Mouse (Mus musculus) ES-CJ7 (cell line): ENCODE results near the gene Stk11.
"Not testable (repeated sequence)": the region's sequence is repeated elsewhere in the genome, so short reads cannot be mapped to it uniquely, and the experiment has no call there.

Experiments
- DNase-seq: peaks from one replicate; pipeline ENCODE4 v3.0.0; 2011; ENCODE audit warnings: low read depth, low spot score

The Stk11 gene

DNA sequence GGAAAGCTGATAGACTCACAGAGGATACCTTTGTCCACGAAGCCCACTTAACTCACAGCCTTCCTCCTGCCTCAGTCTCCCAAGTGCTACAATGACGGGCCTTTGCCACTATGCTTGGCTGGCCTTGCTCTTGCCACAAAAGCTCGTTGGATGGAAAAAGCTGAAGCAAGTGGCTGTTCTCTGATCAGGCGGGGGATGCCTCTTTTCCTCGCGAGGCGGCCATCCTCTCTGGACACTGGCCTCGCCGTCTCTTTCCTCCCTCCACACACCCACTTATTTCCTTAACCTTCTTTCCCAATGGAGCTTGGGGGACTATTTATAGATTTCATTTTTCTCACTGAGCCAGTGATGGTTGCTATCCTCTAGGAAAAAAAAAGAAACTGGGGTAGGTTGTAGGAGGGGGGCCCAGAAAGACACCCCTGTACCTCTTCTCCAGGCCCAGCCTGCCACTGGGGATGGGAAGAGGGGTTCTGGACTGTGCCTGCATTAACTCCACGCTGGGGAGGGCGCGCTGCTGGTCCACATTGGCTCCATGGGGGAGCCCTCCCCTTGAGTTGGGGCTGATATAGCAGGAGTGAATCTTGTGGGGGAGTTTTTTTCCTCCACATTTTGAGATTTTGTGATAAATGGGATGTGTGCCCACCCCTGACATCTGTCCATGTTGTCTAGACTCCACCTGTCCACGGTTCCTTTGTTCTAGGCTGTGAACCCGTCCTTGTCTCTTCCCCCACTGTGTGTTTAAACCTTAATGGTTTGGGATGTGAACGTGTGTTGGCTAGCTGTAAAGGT, 41.7 kb downstream of the Stk11 start:
- no peak for DNase-seq

DNA sequence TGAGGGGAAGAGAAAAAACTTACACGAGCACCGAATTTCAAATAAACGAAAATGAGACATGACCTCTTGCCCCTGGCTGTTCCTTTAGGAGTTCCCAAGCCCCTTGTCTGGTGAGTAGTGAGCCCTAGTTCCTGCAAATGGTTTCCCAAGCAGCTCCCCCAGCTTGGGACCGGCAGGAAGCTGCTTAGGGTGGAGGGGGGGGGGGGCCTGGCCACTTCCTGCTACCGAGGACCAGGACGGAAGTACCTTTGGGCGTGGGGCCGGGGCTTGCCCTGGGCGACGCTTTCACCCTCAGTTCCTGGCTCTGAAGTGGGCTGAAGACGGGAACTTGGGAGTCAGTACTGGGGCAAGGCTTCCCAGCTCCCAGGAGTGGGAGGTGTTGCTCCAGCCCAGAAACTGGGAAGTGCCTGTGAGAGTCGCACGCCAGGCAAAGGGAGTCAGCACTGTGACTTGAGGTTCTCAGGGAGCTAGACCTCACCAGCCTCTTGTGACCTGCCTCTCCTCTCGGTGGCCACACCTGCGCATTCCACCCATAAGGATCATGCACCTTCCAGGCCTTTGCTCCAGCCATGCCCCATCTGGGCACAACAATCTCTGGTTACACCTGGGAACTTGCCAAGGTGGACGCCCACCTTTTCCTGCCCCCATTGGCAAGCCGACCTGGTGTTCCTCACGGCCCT, 42.8 kb downstream of the Stk11 start:
- peak; percentile 66 for DNase-seq

DNA sequence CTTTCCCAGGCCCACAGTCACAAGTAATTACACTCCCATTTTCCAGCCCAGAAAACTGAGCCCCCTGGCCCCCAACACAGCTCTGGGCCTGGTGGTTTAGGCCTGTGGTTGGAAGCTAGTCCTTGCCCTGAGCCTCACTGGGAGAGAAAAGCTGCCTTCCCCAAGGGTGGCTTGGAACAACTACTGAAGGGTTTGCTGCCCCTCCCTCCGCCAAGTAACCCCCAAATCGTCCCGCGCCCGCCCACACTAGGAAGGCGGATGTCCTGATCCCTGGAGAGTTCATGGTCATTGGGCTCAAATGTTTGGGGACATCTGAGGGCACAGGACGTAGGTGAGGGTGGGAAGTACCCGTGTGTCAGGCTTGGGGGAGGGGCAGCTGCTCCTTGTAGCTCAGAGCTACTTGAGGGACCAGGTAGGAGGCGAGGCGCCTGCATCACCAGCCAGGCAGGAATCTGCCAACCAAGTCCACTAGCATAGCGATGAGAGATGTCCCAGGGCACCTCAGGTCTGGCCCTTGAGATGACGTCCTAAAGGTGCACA, 43.5 kb downstream of the Stk11 start:
- peak; percentile 68 for DNase-seq

DNA sequence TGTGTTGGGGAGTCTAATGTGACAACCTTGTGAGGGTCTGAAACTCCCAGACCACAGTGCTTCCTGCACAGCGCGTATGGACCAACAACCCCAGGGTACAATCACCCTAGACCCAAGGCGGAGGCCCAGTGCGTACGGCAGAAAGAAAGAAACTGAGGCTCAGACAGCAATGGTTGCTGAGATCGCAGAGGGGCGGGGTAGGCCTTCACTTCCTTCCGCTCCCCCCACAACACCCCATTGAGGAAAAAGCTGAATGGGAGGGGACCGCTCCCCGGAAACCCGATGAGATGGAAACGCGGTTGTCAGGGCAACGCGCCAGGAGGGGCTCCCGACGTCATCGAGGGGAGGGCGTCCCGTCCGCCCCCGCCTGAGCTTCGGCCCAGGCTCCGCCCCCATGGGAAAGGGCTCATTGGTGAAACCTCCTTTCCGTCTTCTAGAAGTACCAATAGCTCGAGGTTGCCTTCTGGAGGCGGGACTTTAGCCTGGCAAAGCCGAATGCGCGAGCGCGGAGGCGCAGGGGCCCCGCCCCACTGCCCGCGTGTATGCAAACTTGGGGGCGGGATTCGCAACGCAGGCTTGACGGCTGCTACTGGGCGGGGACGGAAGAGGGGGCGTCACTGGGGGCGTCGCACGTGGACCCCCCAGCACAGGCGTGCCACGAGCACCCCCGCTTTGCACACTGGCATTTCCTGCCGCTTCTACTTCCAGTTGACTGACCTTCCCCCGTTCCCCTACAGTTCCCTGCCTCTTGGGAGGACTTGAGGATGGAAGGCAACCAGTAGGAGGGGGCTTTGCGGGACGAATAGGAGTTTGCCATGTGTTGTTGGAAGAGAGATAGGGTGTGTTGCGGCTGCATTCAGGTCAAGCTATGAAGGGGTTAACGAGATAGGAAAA, 44.2 kb downstream of the Stk11 start:
- DNase-seq: peak; percentile 98

DNA sequence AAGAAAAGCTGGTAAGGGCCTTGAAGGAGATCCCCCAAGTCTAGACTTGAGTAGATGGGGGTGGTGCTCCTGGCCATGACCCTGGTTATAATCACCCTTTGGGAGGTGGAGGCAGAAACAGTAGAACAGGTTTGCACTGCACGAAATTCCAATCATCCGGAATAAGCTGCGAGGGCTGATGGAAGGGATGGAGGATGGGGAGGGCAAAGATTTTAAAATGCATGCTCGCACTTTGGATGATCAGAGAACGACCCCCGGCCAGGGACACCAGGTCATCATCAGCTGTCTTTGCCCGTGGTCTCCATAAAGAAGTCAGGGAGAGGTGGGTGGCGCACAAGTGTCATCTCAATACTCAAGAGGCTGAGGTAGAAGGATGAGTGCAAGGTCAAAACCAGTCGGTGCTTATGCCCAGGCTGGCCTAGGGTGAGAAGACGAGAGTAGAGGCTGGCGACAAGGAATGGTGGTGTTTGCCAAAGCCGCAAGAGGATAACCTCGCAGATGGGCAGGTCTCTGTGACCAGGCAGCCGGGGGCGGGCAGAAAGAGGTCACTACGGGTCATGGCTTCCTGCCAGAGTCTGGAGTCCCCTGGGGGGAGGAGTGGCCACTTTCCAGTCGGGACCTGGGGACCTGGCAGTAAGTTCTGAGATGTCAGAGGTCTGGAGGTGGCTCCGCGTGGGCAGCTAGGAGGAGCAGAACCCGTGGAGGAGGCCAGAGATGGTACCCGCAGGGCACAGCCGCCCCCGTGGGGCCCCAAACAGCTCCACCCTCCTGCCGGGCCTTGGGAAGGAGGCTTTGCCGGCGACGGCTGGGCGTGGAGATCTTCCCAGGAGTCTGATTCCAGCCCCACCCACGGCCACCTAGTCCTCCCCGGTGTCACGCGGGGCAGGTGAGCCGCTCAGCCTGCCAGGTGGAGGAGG, 45.1 kb downstream of the Stk11 start:
- DNase-seq: peak; percentile 75

DNA sequence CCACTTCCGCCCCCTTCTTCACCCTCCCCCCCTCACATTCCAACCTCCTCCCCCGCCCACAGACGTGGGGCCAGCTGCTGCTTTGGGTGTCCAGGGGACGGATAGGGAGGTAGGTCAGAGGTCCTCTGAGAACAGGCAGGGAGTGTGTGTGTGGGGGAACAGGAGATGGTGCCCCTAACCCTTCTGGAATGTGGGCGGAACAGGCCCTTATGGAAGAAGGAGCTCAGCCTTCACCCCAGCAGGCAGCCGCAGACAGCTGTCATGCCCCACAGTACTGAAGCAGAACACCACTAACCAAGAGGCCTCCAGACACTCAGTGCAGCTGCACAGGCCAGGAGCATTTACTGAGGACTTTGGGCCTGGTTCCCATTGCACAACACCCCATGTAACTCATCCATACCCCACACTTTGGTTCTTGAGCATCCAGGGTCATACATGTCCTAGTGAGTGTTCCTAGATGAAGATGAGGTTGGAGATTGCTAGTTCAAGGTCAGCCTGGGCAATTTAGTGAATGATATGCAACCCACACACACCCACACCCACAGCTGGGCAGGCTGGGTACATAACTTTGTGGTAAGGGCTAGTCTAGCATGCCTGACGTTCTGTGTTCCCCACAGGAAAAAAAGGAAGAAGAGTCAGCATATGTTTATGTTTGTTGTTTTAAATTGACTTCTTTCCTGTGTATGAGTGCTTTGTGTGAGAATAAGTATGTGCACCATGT, 46.1 kb downstream of the Stk11 start:
- peak; percentile 69 for DNase-seq

DNA sequence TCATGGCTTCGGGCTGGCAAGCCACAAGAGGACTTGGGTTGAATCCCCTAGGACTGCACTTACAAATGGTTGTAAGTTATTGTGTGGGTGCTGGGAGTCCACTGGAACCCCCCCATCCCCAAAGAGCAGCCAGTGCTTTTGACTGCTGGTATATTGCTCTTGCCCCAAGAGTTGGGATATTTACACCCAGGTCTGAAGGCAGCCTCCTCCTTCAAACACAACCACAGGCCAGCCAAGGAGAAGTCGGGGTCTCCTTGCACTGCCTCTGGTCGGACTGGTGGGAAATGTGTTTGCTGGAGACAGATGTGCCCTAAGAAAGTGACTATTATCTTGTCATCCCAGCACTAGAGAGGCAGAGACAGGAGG, 46.6 kb downstream of the Stk11 start:
- DNase-seq: no peak

DNA sequence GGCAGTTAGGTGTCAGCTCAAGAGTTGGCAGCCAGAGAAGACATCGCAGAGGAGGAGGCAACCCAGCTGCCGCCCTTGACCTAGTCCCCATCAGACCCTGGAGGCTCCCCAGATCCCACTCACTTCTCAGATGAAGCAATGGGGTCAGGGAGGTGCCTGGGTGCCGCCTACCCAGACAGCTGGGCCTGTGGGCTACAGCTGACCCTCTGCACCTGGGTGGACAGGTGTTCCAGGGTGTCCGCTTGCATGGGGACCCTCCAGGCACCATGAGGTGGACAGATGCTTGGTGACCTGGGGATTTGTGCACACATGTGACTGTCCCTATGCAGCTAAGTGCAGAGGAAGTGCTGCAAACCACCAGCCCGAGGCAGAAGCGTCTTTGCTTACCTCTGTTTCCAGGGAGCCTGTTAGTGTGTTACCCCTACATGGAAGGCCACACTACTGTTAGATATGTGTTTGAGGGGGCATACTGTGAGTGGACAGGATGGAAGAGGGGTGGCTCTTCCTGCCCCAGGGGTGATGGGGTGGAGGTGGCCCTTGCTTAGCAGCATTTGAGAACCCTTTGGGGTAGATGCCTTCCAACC, 47.2 kb downstream of the Stk11 start:
- no peak for DNase-seq

DNA sequence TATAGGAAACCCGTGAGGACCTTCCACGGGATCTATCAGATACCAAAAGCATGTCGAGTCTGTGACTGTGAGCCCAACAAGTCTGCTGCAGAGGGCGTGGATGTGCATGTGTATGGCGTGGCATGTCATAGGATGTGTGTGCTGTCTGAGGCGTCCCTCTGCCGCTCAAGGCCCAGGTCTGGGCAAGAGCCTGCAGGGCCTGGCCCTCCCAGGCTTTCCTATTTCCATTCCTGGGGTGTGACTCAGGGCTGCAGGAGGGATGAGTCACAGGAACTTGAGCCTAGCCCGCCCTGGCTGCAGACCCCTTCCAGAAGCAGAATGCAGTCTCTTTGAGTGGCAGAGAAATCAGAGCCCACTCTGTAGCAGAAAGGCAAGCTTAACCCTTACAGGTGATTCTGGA, 48.1 kb downstream of the Stk11 start:
- no peak for DNase-seq

DNA sequence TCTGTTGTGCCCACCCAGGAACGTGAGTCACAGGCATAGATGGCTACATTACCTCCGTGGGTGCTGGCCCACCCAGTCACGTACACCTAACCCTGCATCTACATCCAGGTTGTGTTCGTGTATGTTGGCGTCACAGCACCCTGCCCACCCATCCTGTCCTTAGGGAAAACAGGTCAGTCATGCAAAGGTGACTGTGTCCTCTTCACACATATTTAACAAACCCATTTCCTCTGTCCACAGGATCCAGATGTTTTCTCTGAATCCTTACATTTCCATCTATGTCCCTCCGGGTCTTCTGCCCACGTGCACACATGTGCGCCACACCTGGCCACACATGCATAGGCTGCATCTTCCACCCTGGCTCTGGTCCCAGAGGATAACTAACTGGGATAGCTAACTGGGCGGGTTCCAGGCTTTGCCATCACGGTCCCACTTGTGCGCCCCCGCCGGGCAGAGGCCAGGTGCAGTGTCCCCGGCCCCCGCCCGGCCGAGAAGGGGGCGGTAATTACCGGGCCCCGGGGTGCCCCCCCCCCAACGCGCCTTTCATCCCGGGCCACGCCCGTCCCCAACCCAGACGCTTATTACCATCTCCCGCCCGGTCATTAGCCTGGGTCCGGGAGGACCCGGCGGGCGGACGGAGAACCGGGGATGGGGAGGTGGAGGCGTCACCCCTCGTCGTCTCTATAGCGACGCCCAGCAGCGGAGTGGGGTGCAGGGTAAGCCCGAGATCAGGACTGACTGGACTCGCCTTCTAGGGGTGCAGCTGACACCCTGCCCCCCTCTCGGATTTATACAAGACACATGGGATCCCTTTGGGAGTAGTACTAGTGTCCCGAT, 48.8 kb downstream of the Stk11 start:
- no peak for DNase-seq

DNA sequence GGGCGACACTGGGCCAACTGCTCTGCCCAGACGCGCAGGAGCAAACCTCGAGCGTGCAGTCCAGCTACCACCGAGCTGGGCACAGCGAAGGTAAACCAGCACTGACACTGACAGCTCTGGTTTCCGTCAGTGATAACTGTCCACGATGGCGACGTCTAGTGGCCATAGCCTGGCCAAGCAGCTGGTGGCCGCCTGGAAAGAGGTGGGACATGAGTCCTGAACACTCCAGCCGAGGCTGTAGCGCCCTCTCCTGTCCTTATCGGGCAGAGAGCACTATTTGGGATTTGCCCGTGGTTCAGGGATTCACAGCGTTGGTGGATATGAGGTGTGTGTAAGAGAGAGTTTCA, 49.4 kb downstream of the Stk11 start:
- DNase-seq: peak; percentile 94

DNA sequence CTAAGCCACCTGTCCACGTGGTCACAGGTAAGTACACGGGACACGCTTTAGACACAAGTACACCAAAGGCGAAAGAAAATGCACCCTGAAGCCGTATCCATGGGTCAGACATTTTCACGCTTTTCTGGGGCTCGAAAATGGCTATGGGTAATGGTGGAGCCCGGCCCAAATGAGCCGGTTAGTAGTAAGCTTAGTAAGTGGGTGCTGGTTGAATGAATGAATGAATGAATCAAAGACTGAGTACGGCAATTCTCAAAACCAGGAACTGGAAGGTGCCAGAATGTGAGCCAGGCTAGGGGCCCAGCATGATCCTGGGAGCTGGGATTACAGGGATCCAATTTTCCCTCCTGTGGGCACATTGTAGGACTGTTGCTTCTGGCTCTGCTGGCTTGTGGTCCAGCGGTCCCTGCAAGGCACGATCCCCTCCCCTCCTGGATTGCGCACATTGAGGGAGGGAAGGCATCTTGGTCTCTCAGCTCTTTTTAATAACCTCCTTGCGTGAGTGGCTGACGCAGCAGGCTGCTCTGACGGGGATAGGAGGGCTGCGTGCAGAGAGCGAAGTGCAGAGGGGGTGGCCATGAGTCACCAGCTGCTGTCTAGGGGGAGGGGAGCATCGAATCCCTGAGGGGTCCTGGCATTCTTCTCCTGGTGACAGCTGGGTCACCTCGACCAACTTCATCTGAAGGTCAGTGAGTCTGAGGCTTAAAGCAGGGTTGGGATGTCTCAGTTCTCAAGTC, 50.0 kb downstream of the Stk11 start, which contains the start of gene Cirbp:
Gene Cirbp (plus strand): TSS at position 594 of the 737 bp plus-strand sequence.
- no peak for DNase-seq

DNA sequence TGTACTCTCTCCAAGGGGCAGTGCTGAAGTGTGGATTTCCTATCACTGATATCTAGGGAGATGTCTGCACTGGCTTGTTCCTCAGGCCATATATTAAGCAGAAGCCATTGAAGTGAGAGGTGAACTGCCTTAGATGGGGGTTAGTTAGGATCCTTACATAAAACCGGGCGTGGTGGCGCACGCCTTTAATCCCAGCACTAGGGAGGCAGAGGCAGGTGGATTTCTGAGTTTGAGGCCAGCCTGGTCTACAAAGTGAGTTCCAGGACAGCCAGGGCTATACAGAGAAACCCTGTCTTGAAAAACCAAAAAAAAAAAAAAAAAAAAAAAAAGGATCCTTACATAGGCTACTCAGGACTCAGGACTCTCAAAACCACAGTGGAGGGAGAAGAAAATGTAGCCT, 50.5 kb downstream of the Stk11 start:
- DNase-seq: not testable (repeated sequence)

DNA sequence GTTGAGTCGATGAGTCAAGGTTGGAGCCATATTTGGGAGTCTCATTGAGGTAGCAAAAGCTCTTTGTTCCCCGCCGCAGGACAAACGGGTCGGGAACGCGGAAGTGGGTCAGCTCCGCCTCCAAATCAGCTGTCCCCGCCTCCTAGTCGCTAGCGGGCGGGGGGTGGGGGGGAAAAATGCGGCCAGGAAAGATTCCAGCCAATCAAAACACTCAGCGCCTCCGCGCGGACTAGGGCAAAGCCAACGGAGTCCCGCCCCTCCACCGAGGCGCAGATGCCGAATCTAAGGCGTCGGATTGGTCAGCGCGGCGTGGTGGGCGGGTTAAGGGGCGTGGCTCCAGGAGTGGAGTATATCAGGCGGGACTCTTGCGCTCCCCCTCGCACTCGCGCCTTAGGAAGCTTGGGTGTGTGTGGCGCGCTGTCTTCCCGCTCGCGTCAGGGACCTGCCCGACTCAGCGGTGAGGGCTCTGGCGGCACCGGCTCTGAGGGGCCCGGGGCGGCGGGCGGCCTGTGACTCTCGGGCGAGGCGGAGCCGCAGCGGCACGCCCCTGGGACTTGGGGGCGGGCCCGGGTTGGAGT, 51.9 kb downstream of the Stk11 start:
- peak; percentile 98 for DNase-seq

DNA sequence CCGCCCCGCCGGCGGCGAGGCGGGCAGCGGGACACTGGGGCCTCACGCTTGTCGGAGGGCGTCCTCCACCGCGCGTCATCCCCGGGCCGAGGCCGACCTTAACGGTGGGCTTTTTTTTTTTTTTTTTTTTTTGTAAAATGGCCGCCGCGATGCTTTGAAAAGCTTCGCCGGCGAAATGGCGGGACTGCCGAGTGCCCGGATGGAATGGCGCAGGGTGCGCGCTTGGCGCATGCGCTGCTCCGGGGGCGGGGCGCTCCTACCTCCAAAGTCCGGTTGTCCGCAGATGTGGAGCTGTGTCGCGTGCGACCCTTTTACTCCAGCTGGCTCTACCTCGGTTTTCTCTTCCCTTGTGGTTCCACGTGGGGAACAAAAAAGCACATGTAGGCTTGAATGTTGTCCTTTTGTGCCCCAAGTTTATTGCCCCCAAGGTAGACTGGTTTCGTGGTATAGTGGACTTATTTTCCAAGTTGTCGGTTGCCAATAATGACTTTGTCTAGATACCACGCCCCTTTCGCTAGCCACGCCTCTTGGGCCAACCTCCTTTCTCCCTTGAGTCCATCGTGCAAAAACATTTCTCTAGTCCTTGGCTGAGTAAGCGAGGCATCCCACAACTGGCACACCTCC, 52.5 kb downstream of the Stk11 start:
- DNase-seq: peak; percentile 96

DNA sequence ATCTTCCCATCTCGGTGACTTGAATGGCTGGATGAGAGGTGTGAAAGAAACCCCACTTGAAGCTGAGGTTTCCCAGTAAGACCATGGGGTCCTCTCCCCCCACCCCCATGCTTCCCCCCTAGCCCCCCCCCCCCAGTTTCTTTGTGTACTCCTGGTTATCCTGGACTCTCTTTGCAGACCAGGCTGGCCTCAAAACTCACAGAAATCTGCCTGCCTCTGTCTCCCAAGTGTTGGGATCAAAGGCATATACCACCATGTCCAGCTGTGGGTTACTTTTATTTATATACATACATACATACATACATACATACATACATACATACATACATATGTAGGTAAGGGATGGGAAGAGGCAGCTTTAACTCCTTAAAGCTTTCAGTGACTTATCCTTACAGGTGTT, 53.5 kb downstream of the Stk11 start:
- no peak for DNase-seq

DNA sequence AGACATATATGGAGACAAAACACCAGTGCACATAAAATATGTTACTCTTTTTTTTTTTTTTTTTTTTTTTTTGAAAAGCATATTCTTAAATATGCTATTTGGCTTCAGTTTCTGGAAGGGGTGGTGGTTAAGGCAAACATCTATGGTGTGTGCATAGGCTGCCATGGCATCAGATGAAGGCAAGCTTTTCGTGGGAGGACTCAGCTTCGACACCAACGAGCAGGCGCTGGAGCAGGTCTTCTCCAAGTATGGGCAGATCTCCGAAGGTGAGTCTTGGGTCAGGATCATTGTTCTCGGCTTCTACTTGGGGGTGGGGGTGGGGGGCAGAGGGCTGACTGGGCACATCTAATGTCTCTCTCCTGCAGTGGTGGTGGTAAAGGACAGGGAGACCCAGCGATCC, 54.0 kb downstream of the Stk11 start:
- DNase-seq: no peak

DNA sequence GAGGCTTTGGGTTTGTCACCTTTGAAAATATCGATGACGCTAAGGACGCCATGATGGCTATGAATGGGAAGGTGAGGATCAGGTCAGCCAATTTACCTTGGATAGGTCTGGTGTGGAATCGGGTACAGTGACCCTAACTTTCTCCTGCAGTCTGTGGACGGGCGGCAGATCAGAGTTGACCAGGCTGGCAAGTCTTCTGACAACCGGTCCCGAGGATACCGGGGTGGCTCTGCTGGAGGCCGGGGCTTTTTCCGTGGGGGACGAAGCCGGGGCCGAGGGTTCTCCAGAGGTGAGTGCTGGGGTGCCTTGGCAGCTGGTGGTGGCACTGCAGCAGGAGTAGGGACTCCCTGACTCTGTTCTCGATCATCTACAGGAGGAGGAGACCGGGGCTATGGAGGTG, 54.4 kb downstream of the Stk11 start:
- DNase-seq: no peak
